Mouse (Mus musculus) right cerebral cortex, postnatal 25 days (tissue): ENCODE data around the gene Pramef8.
"Not testable (repeated sequence)": the region's sequence is repeated elsewhere in the genome, so short reads cannot be mapped to it uniquely, and the experiment has no call there.

Experiments used
- DNase-seq: peaks from one replicate; pipeline ENCODE4 v3.0.0; 2022

Gene Pramef8

GRCm38 (mm10) chr4:143412219-143413092 lies at the start of gene Pramef8:
Gene Pramef8 (plus strand): TSS chr4:143412426.
- DNase-seq = peak; percentile 89

GRCm38 (mm10) chr4:143366415-143367041 lies 45.7 kb upstream of the Pramef8 start:
- no peak for DNase-seq

- DNase-seq = no peak
Observed at GRCm38 (mm10) chr4:143379480-143379879, 32.7 kb upstream of the Pramef8 start.

DNA sequence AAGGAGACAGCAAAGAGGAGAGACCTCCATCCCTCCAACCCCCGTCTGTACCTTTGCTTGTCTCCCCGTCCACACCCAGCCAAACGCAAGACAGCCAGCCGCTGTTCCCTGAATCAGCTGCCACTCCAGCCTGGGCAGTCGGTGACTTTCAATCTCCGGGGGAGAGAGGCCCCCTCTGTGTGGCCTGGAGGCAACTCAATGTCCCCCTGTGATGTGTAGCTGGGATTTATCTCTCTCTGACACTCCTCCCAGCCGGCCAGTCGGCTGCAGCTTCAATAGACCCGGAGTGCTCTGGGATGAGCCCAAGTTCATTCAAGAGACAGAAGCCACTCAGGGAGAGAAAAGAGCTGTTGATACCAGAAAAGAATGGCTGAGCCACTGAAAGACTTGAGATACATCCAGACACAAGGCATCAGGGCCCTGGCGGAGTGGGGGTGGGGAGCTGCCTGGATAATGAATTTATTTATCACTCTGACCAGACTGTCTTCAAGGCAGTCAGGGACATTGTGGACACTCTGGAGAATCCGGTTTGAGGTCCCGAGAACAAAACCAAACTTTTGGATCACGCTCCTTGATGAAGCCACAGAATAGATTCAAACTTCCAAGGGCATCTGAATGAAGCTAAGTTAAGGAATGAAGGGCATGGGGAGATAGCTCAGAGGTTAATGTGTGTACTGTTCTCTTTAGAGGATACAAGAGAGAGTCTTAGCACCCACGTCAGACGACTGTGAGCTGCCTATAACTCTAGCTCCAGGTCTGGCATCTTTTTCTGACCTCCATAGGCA lies 32.1 kb upstream of the Pramef8 start:
- DNase-seq = no peak

GRCm38 (mm10) chr4:143380716-143381004 lies 31.6 kb upstream of the Pramef8 start:
- no peak for DNase-seq

GRCm38 (mm10) chr4:143382163-143382562 lies 30.1 kb upstream of the Pramef8 start:
- DNase-seq = no peak

GRCm38 (mm10) chr4:143383646-143384045 lies 28.6 kb upstream of the Pramef8 start:
- DNase-seq = no peak

DNA sequence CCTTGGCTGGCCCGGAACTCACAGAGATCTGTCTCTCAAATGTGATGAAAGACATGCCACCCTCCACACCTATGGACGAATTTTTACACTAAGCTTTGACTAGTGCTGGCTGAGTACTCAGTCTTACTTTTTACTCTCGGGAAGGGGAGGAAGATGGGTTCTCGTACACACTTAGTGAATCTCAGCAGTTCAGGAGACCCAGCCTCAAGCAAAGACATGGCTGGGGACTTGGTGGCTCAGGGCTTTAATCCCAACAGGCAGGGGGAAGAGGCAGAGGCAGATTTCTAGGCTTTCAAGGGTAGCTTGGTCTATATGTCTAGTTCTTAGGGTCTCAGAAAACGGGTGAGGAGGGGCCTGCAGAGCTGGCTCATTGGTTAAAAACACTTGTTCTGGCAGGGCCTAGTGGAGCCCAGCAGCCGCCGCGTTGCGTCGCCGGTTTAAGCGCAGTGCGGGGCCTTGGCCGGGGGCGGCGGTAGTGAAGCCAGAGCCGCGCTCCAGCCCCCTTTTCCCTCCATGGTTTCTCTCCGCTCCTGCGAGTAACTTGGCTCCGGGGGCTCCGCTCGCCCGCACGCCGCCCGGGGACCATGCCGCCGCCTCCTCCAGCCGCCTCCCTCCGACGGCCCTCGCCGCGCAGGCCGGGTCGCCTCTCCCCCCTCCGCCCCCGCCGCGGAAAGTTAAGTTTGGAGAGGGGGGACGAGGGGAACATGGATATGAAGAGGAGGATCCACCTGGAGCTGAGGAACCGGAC lies 23.1 kb upstream of the Pramef8 start:
- DNase-seq = peak; percentile 31

DNA sequence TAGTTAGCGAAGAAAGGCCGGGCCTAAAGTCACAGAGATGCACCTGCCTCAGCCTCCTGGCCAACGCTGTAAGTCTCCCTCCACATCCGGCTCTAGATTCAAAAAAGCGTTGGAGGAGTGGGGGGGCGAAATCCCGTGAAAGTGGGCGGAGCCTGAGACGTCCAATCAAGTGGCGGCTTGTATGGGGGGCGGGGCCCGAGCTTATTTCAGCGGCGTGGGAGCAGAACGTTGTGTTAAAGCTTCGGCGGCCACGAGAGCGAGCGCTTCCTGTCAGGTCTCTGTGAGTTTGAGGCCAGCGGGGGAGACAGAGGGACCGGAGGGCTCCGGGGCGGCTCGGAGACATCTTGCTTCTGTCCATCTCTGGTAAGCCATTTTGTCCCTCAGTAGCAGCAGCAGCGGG lies 18.0 kb upstream of the Pramef8 start, which contains the start of gene Pramel1:
Gene Pramel1 (plus strand): TSS at position 248 of the 400 bp plus-strand sequence.
- no peak for DNase-seq

DNA sequence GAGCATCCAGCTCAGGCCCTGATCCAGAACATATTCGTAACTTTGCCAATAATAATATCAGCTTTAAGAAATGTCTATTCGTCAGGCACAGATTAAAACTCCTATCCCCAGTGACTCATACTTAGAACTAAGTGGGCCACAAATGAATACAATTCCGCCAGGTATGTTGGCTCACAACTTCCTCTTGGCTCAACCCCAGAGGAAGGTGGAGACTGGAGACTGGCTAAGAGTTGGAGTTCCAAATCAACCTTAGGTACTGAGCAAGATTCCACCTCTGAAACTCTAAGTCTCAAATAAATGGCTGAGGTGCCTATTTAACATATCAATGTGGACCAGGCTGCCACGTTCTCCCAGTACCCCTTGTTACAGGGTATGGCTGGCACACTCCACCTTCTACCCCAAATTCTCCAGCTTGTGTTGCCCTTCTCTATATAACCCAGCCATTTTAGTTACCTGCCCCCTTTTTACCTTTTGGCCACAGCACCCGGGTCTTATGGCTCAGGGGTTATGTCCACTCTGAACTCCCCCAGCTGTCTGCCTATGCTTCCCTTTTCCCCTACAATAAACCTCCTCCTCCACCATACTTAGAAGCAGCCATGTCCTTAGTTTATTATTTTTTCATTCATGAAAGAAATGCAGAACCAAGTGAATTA lies 534 bp upstream of the Pramef8 start:
- DNase-seq = no peak

GRCm38 (mm10) chr4:143413621-143414020 lies 1.4 kb downstream of the Pramef8 start:
- DNase-seq = no peak

GRCm38 (mm10) chr4:143414121-143414520 lies 1.9 kb downstream of the Pramef8 start:
- no peak for DNase-seq

GRCm38 (mm10) chr4:143426770-143427169 lies 14.5 kb downstream of the Pramef8 start:
- not testable (repeated sequence) for DNase-seq

DNA sequence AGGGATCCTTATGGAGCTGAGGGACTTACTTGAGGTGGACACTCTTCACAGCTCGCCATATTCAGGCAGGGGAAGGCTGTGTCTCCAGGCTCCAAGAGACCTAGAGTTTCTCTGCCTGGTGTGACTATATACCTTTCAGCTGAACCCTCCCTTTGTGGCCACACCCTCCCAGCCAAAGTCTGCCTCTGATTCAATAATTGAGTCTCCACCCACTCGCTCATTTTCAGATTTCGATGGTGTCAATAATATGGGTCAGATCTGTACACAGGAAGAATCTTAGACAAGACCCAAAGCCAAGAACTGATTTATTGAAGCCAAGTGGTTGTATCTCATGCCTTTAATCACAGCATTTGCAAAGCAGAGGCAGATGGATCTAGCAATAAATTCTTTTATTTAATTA lies 38.0 kb downstream of the Pramef8 start, which contains the start of gene Oog4:
Gene Oog4 (minus strand): TSS at position 101 of the 400 bp plus-strand sequence.
- no peak for DNase-seq
